26 mouse cellular contexts compared by ENCODE assay signal in genomic region chr9:74985770-74986169, GRCm38 (mm10). TPM values are rescaled to one million over a fixed set of nuclear protein-coding genes. Genes with fewer than 3 reads are reported as not detected.
DNase-seq lines count a peak whose midpoint lies in the region; ATAC-seq and TF ChIP-seq lines count a peak whose summit lies in the region.
"Had no signal": no experiment of that assay in that cellular context is flagged by ENCODE, and none has a peak within 500 bp of the region (broad histone marks: within the 10 kb centered on the region; RNA-seq: fewer than 3 reads in every experiment).

No protein-coding gene starts in this region.

- no peak for DNase-seq in gastrocnemius, adult 2 months
- DNase-seq in gastrocnemius, postnatal 25 days = no peak
- peak; percentile 80 for DNase-seq in A20 (ENCODE audit: low read depth, low spot score)
- peak; percentile 10 to 11 for DNase-seq in natural killer cell, adult 2 months (ENCODE audit: low spot score in 2 of 2)
- no peak for DNase-seq in c-Kit-positive CD71-positive TER-119-positive erythroid progenitor cells, embryonic 14.5 days (ENCODE audit: low spot score)
- no peak for DNase-seq in ovary, postnatal 36 days (ENCODE audit: low spot score)
- no peak for DNase-seq in urinary bladder, postnatal 4 days (ENCODE audit: low spot score in 2 of 2)
- DNase-seq: adrenal gland, postnatal 10 days; cerebellum, adult 18-20 months; cerebellum, postnatal 14 days; heart, postnatal 14 days; kidney, adult 2 months; kidney, postnatal 36 days; left cerebral cortex, postnatal 4 days; liver, embryonic 13.5 days; lung, adult 18-20 months; lung, postnatal 10 days; thymus, adult 18-20 months had no signal

- H3K27ac ChIP-seq in gastrocnemius, adult 2 months = peak overlapping the region; percentile 68
- H3K27ac ChIP-seq: hindbrain, embryonic 12.5 days; hindbrain, postnatal 0 days; intestine, embryonic 15.5 days; liver, embryonic 13.5 days; macrophage; stomach, postnatal 0 days had no signal

- H3K4me3 ChIP-seq in gastrocnemius, adult 2 months = no peak overlapping the region
- H3K4me3 ChIP-seq: erythroblast, embryonic 14.5 days; hindbrain, embryonic 12.5 days; intestine, embryonic 15.5 days; liver, embryonic 13.5 days had no signal

- intact Hi-C loops in gastrocnemius, adult 2 months (cut with DNase I) = no loop called here

- peak; percentile 66 for ATAC-seq in common myeloid progenitor, adult 5-6 weeks (replicated peaks; ENCODE audit: low read depth, poor library complexity, severe bottlenecking)
- ATAC-seq: forebrain, embryonic 16.5 days; hindbrain, postnatal 0 days; intestine, embryonic 15.5 days had no signal

- no peak for TF ChIP-seq CTCF in gastrocnemius, adult 2 months (IDR thresholded peaks at IDR 0.05)

RNA-seq across cellular contexts. Expression of gene Fam214a, which starts 33.1 kb away (rescaled TPM):
- total RNA-seq in gastrocnemius, adult 2 months (2021) = 10 to 100 TPM; 21.0 to 29.4 TPM
- 10 to 100 TPM; 17.1 to 25.6 TPM for total RNA-seq in gastrocnemius, postnatal 25 days (2021)
- 11.4 and 14.6 TPM in 2 replicates for total RNA-seq in common myeloid progenitor, adult 5-6 weeks (2017)

RNA-seq across cellular contexts. Expression of gene Arpp19, which starts 51.6 kb away (rescaled TPM):
- 100 to 1,000 TPM; 125 to 160 TPM for total RNA-seq in gastrocnemius, adult 2 months (2021)
- 100 to 1,000 TPM; 119 to 149 TPM for total RNA-seq in gastrocnemius, postnatal 25 days (2021)
- 121 and 223 TPM in 2 replicates for total RNA-seq in common myeloid progenitor, adult 5-6 weeks (2017)

Comparison
In these comparisons a context has a peak if more than half of its experiments do, and no peak if none do; other contexts are left out.
1. DNase-seq: peak in A20 (single experiment) and natural killer cell, adult 2 months (2 of 2); none in gastrocnemius, adult 2 months (single experiment), gastrocnemius, postnatal 25 days (single experiment), c-Kit-positive CD71-positive TER-119-positive erythroid progenitor cells, embryonic 14.5 days (single experiment), ovary, postnatal 36 days (single experiment) and urinary bladder, postnatal 4 days (0 of 2).